Mouse (Mus musculus): ENCODE measurements around the gene Hmgb1. TPM values are rescaled to one million over a fixed set of nuclear protein-coding genes. Genes with fewer than 3 reads are reported as not detected.
A peak's percentile ranks its signal among the peaks of the same experiment; 100 is the strongest.

The Hmgb1 gene
- polyA plus RNA-seq, 1 experiment from 2014 or later, result 1,696 TPM

DNA sequence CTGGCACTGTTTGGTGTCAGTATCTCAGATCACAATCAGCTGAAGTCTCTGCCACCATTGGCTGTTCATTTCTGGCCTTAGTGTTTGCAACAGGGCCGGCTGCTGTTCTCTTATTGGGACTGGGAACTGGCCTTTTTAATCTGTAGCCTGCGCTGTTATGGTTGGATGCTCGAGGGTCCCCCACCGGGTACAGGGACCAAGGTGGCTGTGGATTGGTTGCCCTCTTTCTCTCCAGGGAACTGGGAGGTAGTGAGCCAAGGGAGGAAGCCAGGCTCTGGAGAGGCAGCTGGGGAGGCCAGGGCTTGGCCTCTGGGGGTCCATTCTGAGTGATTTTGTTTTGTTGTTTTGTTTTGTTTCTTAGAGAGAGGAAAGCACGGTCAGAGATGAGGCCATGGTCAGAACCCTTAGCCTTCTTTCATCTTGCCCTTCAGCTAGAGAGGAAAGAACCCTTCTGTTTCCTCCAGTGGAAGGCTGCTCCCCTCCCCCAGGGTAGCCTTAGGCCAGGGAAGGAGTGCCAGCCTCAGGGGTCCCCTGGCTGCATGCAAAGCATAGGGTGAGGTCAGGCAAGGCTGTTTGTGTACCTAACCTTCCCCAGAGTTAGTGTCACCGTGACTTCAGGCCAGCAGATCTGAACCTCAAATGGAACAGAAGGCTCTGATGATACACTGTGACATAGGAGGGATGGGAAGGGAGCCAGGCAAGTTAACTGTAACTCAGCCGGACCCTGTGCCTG, 66.3 kb downstream of the Hmgb1 start:
- Histone ChIP-seq H3K27ac (no peak overlapping the region), H3K36me3 (no peaks in the 10 kb centered on the region), H3K4me3 (no peak overlapping the region), H3K4me1 (peaks cover 33% of the 10 kb centered on the region), H3K4me2 (peak overlapping the region; percentile 21), H3K27me3 (no peaks in the 10 kb centered on the region), H3K9ac (no peak overlapping the region), H3K9me3 (no peaks in the 10 kb centered on the region)
- 37% methylated on average over 7 of the region's 7 CpGs for WGBS
- ATAC-seq (ENCODE audit: insufficient number of reproducible peaks, insufficient read depth, low FRiP score, low TSS enrichment, low read depth), result no peak

DNA sequence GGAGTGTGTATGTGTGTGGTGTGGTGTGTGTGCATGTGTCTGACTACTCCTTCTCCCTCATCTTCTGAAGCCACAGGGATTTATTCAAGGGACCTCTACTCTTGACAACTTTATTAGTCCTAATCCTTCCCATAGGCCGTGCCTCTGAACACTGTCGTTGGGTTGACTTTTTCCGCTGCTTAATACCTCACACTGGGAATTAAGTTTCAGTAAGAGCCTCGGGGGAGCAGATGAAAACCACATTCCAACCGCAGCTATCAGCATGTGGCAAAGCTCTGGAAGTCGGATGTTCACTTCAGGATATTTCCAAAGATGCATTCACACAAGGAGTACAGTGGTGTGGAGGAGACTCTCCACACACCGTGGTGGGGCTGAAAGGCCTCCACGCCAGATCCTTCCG, 69.7 kb downstream of the Hmgb1 start:
- Histone ChIP-seq H3K4me3 (no peak overlapping the region), H3K4me1 (peaks cover 33% of the 10 kb centered on the region), H3K4me2 (no peak overlapping the region), H3K9me3 (no peaks in the 10 kb centered on the region), H3K36me3 (no peaks in the 10 kb centered on the region), H3K27ac (no peak overlapping the region), H3K27me3 (peaks cover 3% of the 10 kb centered on the region; the same call in 1 of the 2 replicates), H3K9ac (no peak overlapping the region)
- 25% methylated on average over 9 of the region's 9 CpGs for WGBS
- no peak for ATAC-seq (ENCODE audit: insufficient number of reproducible peaks, insufficient read depth, low FRiP score, low TSS enrichment, low read depth)

GRCm38 (mm10) chr5:149114034-149114433, 70.3 kb downstream of the Hmgb1 start:
- 69% methylated on average over 7 of the region's 7 CpGs for WGBS
- ATAC-seq (ENCODE audit: insufficient number of reproducible peaks, insufficient read depth, low FRiP score, low TSS enrichment, low read depth), result no peak

GRCm38 (mm10) chr5:149113439-149113838, 70.8 kb downstream of the Hmgb1 start:
- WGBS, result 67% methylated on average over 7 of the region's 7 CpGs
- no peak for ATAC-seq (ENCODE audit: insufficient number of reproducible peaks, insufficient read depth, low FRiP score, low TSS enrichment, low read depth)
- no peak overlapping the region for H3K9ac ChIP-seq

More at GRCm38 (mm10) chr5:149114034-149114433, 70.3 kb downstream of the Hmgb1 start:
- Histone ChIP-seq H3K9ac (no peak overlapping the region), H3K4me3 (no peak overlapping the region), H3K4me1 (peaks cover 33% of the 10 kb centered on the region), H3K36me3 (no peaks in the 10 kb centered on the region), H3K4me2 (no peak overlapping the region), H3K27me3 (peaks cover 3% of the 10 kb centered on the region; the same call in 1 of the 2 replicates), H3K27ac (no peak overlapping the region), H3K9me3 (no peaks in the 10 kb centered on the region)

DNA sequence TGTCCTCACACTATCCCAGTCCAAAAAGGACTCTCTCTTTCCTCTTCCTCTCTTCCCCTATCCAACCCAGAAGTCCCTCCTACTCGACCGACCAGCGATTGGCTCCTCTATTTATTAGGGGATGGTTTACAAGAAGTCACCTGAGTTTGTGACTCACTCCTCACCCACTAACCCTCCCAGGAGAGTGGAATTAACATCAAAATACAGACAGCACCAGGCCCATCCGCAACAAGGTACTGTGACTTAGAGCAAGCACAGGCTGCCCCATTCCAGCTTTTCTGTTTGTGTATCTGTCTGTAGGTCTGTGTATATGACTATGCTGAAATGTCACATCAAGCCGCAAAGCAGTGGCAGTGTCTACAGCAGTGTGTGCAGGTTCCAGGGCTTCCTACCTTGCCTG, 71.7 kb downstream of the Hmgb1 start:
- Histone ChIP-seq H3K9me3 (no peaks in the 10 kb centered on the region), H3K4me1 (peaks cover 20% of the 10 kb centered on the region), H3K36me3 (no peaks in the 10 kb centered on the region), H3K27me3 (peaks cover 3% of the 10 kb centered on the region; the same call in 1 of the 2 replicates), H3K9ac (no peak overlapping the region), H3K4me2 (no peak overlapping the region), H3K4me3 (no peak overlapping the region), H3K27ac (no peak overlapping the region)
- 82% methylated on average over 5 of the region's 5 CpGs for WGBS
- ATAC-seq (ENCODE audit: insufficient number of reproducible peaks, insufficient read depth, low FRiP score, low TSS enrichment, low read depth), result no peak

More at GRCm38 (mm10) chr5:149113439-149113838, 70.8 kb downstream of the Hmgb1 start:
- peaks cover 29% of the 10 kb centered on the region for H3K4me1 ChIP-seq
- no peak overlapping the region for H3K4me3 ChIP-seq
- peaks cover 3% of the 10 kb centered on the region; the same call in 1 of the 2 replicates for H3K27me3 ChIP-seq
- no peak overlapping the region for H3K27ac ChIP-seq
- H3K36me3 ChIP-seq, result no peaks in the 10 kb centered on the region
- no peaks in the 10 kb centered on the region for H3K9me3 ChIP-seq
- H3K4me2 ChIP-seq, result no peak overlapping the region

DNA sequence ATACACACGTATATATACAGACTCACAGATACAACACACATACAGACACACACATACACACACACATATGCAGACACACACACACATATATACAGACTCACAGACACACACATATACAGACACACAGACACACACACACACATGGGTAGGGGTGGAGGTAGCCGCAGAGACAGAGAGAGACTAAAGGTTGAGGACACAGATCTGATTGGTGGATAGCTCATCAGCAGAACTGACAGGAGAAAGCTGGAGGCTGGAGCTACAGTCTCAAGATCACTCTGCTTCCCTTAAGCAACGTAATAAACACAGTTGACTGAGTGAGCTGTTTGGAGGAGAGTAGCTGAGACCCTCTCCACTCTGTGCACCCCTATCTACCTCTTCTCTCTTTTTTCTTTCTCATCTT, 75.1 kb downstream of the Hmgb1 start:
- Histone ChIP-seq H3K4me1 (peaks cover 3% of the 10 kb centered on the region; the same call in 1 of the 2 replicates), H3K27me3 (peaks cover 3% of the 10 kb centered on the region; the same call in 1 of the 2 replicates), H3K4me3 (no peak overlapping the region), H3K4me2 (no peak overlapping the region), H3K27ac (no peak overlapping the region), H3K9ac (no peak overlapping the region), H3K36me3 (no peaks in the 10 kb centered on the region), H3K9me3 (no peaks in the 10 kb centered on the region)
- WGBS, result 77% methylated on average over 3 of the region's 3 CpGs
- ATAC-seq (ENCODE audit: insufficient number of reproducible peaks, insufficient read depth, low FRiP score, low TSS enrichment, low read depth), result no peak

GRCm38 (mm10) chr5:149108178-149108577, 76.1 kb downstream of the Hmgb1 start:
- H3K4me3 ChIP-seq, result no peak overlapping the region
- H3K27me3 ChIP-seq, result peaks cover 3% of the 10 kb centered on the region; the same call in 1 of the 2 replicates
- H3K9me3 ChIP-seq, result no peaks in the 10 kb centered on the region
- WGBS, result 85% methylated on average over 15 of the region's 15 CpGs
- no peaks in the 10 kb centered on the region for H3K4me1 ChIP-seq
- no peak overlapping the region for H3K9ac ChIP-seq
- H3K36me3 ChIP-seq, result no peaks in the 10 kb centered on the region
- no peak for ATAC-seq (ENCODE audit: insufficient number of reproducible peaks, insufficient read depth, low FRiP score, low TSS enrichment, low read depth)
- no peak overlapping the region for H3K27ac ChIP-seq
- H3K4me2 ChIP-seq, result no peak overlapping the region

GRCm38 (mm10) chr5:149107566-149107965, 76.7 kb downstream of the Hmgb1 start:
- Histone ChIP-seq H3K4me3 (no peak overlapping the region), H3K4me2 (no peak overlapping the region), H3K9me3 (no peaks in the 10 kb centered on the region), H3K27me3 (peaks cover 3% of the 10 kb centered on the region; the same call in 1 of the 2 replicates), H3K4me1 (no peaks in the 10 kb centered on the region), H3K27ac (no peak overlapping the region), H3K9ac (no peak overlapping the region), H3K36me3 (no peaks in the 10 kb centered on the region)
- 65% methylated on average over 3 of the region's 3 CpGs for WGBS
- no peak for ATAC-seq (ENCODE audit: insufficient number of reproducible peaks, insufficient read depth, low FRiP score, low TSS enrichment, low read depth)

DNA sequence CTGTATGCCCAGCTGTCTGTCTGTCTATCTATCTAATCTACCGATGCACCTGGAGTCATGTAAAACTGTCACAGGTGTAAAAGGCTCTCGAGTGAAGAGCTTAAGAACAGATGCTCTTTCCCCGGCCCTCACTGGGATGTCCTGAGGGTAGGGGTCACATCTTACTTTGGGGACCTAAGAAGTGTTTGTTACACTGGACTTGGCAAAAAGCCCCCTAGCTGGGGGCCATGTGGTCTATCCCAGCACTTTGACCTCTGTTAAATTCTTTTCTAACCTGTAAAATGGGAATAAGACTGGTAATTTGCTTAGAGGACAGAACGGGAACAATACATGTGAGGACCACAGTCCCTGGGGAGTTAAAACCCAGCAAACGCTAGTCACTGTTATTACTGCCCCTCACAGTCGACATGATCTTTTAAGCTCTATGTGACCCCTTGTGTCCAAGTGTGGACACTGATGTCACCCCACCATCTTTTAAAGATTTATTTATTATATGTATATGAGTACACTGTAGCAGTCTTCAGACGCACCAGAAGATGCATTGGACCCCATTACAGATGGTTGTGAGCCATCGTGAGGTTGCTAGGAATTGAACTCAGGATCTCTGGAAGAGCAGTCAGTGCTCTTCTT, 80.1 kb downstream of the Hmgb1 start:
- Histone ChIP-seq H3K9me3 (no peaks in the 10 kb centered on the region; the same call in 1 of the 2 replicates), H3K9ac (no peak overlapping the region), H3K4me1 (no peaks in the 10 kb centered on the region), H3K4me2 (no peak overlapping the region), H3K27me3 (no peaks in the 10 kb centered on the region), H3K27ac (no peak overlapping the region), H3K4me3 (no peak overlapping the region), H3K36me3 (no peaks in the 10 kb centered on the region)
- no peak for ATAC-seq (ENCODE audit: insufficient number of reproducible peaks, insufficient read depth, low FRiP score, low TSS enrichment, low read depth)
- 84% methylated on average over 8 of the region's 8 CpGs for WGBS

GRCm38 (mm10) chr5:149101869-149102268, 82.4 kb downstream of the Hmgb1 start:
- no peak for ATAC-seq (ENCODE audit: insufficient number of reproducible peaks, insufficient read depth, low FRiP score, low TSS enrichment, low read depth)
- no peaks in the 10 kb centered on the region; the same call in 1 of the 2 replicates for H3K9me3 ChIP-seq
- H3K36me3 ChIP-seq, result no peaks in the 10 kb centered on the region
- no peak overlapping the region for H3K4me2 ChIP-seq
- H3K4me3 ChIP-seq, result no peak overlapping the region
- no peak overlapping the region for H3K9ac ChIP-seq
- H3K4me1 ChIP-seq, result no peaks in the 10 kb centered on the region
- H3K27ac ChIP-seq, result no peak overlapping the region
- WGBS, result 80% methylated on average over 6 of the region's 6 CpGs
- no peaks in the 10 kb centered on the region for H3K27me3 ChIP-seq

DNA sequence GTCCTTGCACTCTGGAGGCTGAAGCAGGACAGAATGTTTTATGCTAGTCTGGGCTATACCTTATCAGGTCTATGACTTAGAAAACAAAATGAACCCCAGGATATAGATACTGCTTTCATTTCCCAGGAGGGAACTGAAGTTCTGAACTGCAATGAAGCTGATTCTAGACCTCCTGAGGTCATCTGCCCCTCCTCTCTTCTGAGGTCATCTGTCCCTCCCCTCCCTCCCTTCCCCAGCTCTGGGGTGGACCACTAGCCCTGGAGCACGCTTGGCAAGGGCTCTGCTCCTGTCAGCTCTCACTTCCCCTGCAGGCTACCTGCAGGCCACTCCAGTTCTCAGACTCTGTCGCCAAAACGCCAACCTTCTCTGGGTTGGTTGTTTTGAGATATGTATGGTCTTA, 84.2 kb downstream of the Hmgb1 start:
- no peak overlapping the region for H3K4me3 ChIP-seq
- no peaks in the 10 kb centered on the region; the same call in 1 of the 2 replicates for H3K9me3 ChIP-seq
- no peak overlapping the region for H3K4me2 ChIP-seq
- ATAC-seq (ENCODE audit: insufficient number of reproducible peaks, insufficient read depth, low FRiP score, low TSS enrichment, low read depth), result no peak
- no peak overlapping the region for H3K27ac ChIP-seq
- H3K27me3 ChIP-seq, result no peaks in the 10 kb centered on the region
- WGBS, result 63% methylated on average over 3 of the region's 3 CpGs
- H3K36me3 ChIP-seq, result no peaks in the 10 kb centered on the region
- H3K4me1 ChIP-seq, result no peaks in the 10 kb centered on the region
- H3K9ac ChIP-seq, result no peak overlapping the region

GRCm38 (mm10) chr5:149099009-149099408, 85.3 kb downstream of the Hmgb1 start:
- WGBS, result 77% methylated on average over 1 of the region's 1 CpGs
- H3K9ac ChIP-seq, result no peak overlapping the region
- ATAC-seq (ENCODE audit: insufficient number of reproducible peaks, insufficient read depth, low FRiP score, low TSS enrichment, low read depth), result no peak
- H3K4me2 ChIP-seq, result no peak overlapping the region
- H3K27me3 ChIP-seq, result no peaks in the 10 kb centered on the region
- no peak overlapping the region for H3K4me3 ChIP-seq
- no peaks in the 10 kb centered on the region for H3K36me3 ChIP-seq
- H3K4me1 ChIP-seq, result no peaks in the 10 kb centered on the region
- no peak overlapping the region for H3K27ac ChIP-seq
- H3K9me3 ChIP-seq, result no peaks in the 10 kb centered on the region; the same call in 1 of the 2 replicates

All from embryonic facial prominence, embryonic 13.5 days (tissue).